Mouse (Mus musculus): ENCODE measurements at regions not wholly inside any gene's neighbourhood (a gene's known extent, or its start where the extent isn't known, plus 50 kb on each side); places are given as distances from the start of the nearest gene placed in this dataset.
"Not testable (repeated sequence)": the region's sequence is repeated elsewhere in the genome, so short reads cannot be mapped to it uniquely, and the experiment has no call there.

- peak; percentile 99 for ATAC-seq (replicated peaks in 1 of 2; ENCODE audit: insufficient read depth in 1 of 2, low FRiP score in 2 of 2, low TSS enrichment in 1 of 2, low read depth in 1 of 2, poor library complexity in 2 of 2, severe bottlenecking in 2 of 2)
These were observed 69.9 kb upstream of the Zfp825 start for GRCm38 (mm10) chr13:74563483-74564330.

GRCm38 (mm10) chr13:74564331-74564727 is 70.5 kb upstream of the Zfp825 start:
- peak; percentile 61 to 72; a peak in 3 of 4 replicates for ATAC-seq (replicated peaks in 1 of 2; ENCODE audit: insufficient read depth in 1 of 2, low FRiP score in 2 of 2, low TSS enrichment in 1 of 2, low read depth in 1 of 2, poor library complexity in 2 of 2, severe bottlenecking in 2 of 2)

- ATAC-seq (replicated peaks in 1 of 2; ENCODE audit: insufficient read depth in 1 of 2, low FRiP score in 2 of 2, low TSS enrichment in 1 of 2, low read depth in 1 of 2, poor library complexity in 2 of 2, severe bottlenecking in 2 of 2): not testable (repeated sequence)
These were observed 69.4 kb upstream of the Erap1 start for GRCm38 (mm10) chr13:74569967-74570366.
